Mouse (Mus musculus): ENCODE data around the gene Pou6f1. TPM values are rescaled to one million over a fixed set of nuclear protein-coding genes. Genes with fewer than 3 reads are reported as not detected.

The Pou6f1 gene
- total RNA-seq, 4 experiments from 2014 or later: 17.1 to 33.5 (median 23.8) TPM

Small RNA genes lying within 50 kb of the gene (microRNA-seq; reads per million reads assigned to microRNA genes)
- gene Mir6961: 0 reads per million in 2 experiments

Other genes starting within 250 kb of the Pou6f1 start
- gene Methig1, start 246.8 kb downstream of the Pou6f1 start, total RNA-seq (2022): under 1 TPM; 0.41 to 0.98 (median 0.71) TPM
- gene Mettl7a2, start 246.8 kb downstream of the Pou6f1 start, total RNA-seq (2022): 1 to 10 TPM; 1.5 to 3.3 (median 2.5) TPM
- gene Higd1c, start 235.4 kb downstream of the Pou6f1 start, total RNA-seq (2022): 1 to 10 TPM in 2 of 4 experiments, not detected in 2; 1.0 to 1.7 TPM
- gene Gm5475, start 177.8 kb downstream of the Pou6f1 start, total RNA-seq (2022): under 1 TPM; 0.09 to 0.28 (median 0.26) TPM
- 100 to 1,000 TPM; 110 to 151 (median 127) TPM for gene Slc11a2, start 174.9 kb downstream of the Pou6f1 start, total RNA-seq (2022)
- 100 to 1,000 TPM in 3 of 4 experiments, 10 to 100 TPM in 1; 77.8 to 122 (median 108) TPM for gene Letmd1, start 131.0 kb downstream of the Pou6f1 start, total RNA-seq (2022)
- gene Csrnp2, start 104.5 kb downstream of the Pou6f1 start, total RNA-seq (2022): 1 to 10 TPM; 5.7 to 8.5 (median 6.7) TPM
- gene Tfcp2, start 48.0 kb downstream of the Pou6f1 start, total RNA-seq (2022): 10 to 100 TPM; 25.6 to 38.0 (median 30.8) TPM
- gene Dazap2, start 15.4 kb upstream of the Pou6f1 start, total RNA-seq (2022): 100 to 1,000 TPM; 235 to 259 (median 252) TPM
- 10 to 100 TPM; 42.7 to 64.0 (median 55.6) TPM for gene Smagp, start 37.0 kb upstream of the Pou6f1 start, total RNA-seq (2022)
- 1 to 10 TPM; 2.5 to 7.0 (median 3.8) TPM for gene Bin2, start 69.6 kb upstream of the Pou6f1 start, total RNA-seq (2022)
- gene Cela1, start 87.9 kb upstream of the Pou6f1 start, total RNA-seq (2022): 100 to 1,000 TPM; 107 to 119 (median 115) TPM
- gene Galnt6, start 129.4 kb upstream of the Pou6f1 start, total RNA-seq (2022): 1 to 10 TPM; 5.1 to 7.2 (median 5.8) TPM
- 10 to 100 TPM in 3 of 4 experiments, 1 to 10 TPM in 1; 6.2 to 20.5 (median 11.4) TPM for gene Slc4a8, start 161.8 kb upstream of the Pou6f1 start, total RNA-seq (2022)

Measured in adrenal gland, adult 8-10 months (tissue).